In genomic region chr12:104637046-104638032, GRCm38 (mm10) we compare ENCODE assay signal across 9 mouse cellular contexts.
DNase-seq lines count a peak whose midpoint lies in the region; ATAC-seq lines count a peak whose summit lies in the region.
"Had no signal": no experiment of that assay in that cellular context is flagged by ENCODE, and none has a peak within 500 bp of the region (broad histone marks: within the 10 kb centered on the region; RNA-seq: fewer than 3 reads in every experiment).

No protein-coding gene starts in this region.

- H3K4me3 ChIP-seq in lung, embryonic 15.5 days = no peak overlapping the region
- H3K4me3 ChIP-seq in forebrain, embryonic 12.5 days (replicated peaks) = no peak overlapping the region
- no peak overlapping the region for H3K4me3 ChIP-seq in limb, embryonic 12.5 days (replicated peaks)

- no peak for ATAC-seq in lung, embryonic 15.5 days (ENCODE audit: borderline replicate concordance, extremely low read depth, low FRiP score, low TSS enrichment)
- ATAC-seq in forebrain, embryonic 12.5 days (ENCODE audit: low FRiP score) = peak; percentile 83
- 0 out of 2 replicates have a peak, but pooled peaks have one; percentile 32 for ATAC-seq in limb, embryonic 12.5 days (ENCODE audit: insufficient number of reproducible peaks, insufficient read depth, low FRiP score, low TSS enrichment, low read depth)

- no peaks in the 10 kb centered on the region for H3K9me3 ChIP-seq in lung, embryonic 15.5 days
- no peaks in the 10 kb centered on the region for H3K9me3 ChIP-seq in forebrain, embryonic 12.5 days
- H3K9me3 ChIP-seq in limb, embryonic 12.5 days = peaks cover 6% of the 10 kb centered on the region; the same call in 1 of the 2 replicates

- no peak for DNase-seq in lung, postnatal 10 days
- peak; percentile 39 for DNase-seq in retina, postnatal 1 day
- DNase-seq in adrenal gland, adult (ENCODE audit: inconsistent age in 2 of 2, low spot score in 1 of 2) = no peak
- DNase-seq in yolk sac, embryonic 10.5 days (ENCODE audit: low spot score) = no peak
- DNase-seq in adrenal gland, postnatal 10 days = no peak
- DNase-seq: right cerebral cortex, postnatal 25 days had no signal

- H3K36me3 ChIP-seq in lung, embryonic 15.5 days = no peaks in the 10 kb centered on the region
- H3K36me3 ChIP-seq in forebrain, embryonic 12.5 days (replicated peaks) = no peaks in the 10 kb centered on the region
- no peaks in the 10 kb centered on the region for H3K36me3 ChIP-seq in limb, embryonic 12.5 days

- H3K27ac ChIP-seq in lung, embryonic 15.5 days = no peak overlapping the region
- H3K27ac ChIP-seq in forebrain, embryonic 12.5 days = no peak overlapping the region
- H3K27ac ChIP-seq in limb, embryonic 12.5 days = no peak overlapping the region

- peaks cover 28% of the 10 kb centered on the region; the same call in 1 of the 2 replicates for H3K27me3 ChIP-seq in lung, embryonic 15.5 days
- H3K27me3 ChIP-seq in forebrain, embryonic 12.5 days = peaks cover 40% of the 10 kb centered on the region
- H3K27me3 ChIP-seq in limb, embryonic 12.5 days = peaks cover 54% of the 10 kb centered on the region

- 4% methylated on average over 33 of the region's 33 CpGs for WGBS in lung, embryonic 15.5 days
- 11% methylated on average over 33 of the region's 33 CpGs for WGBS in forebrain, embryonic 12.5 days
- 3% methylated on average over 33 of the region's 33 CpGs for WGBS in limb, embryonic 12.5 days

- no peak overlapping the region for H3K9ac ChIP-seq in lung, embryonic 15.5 days
- no peak overlapping the region for H3K9ac ChIP-seq in forebrain, embryonic 12.5 days
- H3K9ac ChIP-seq in limb, embryonic 12.5 days (replicated peaks) = no peak overlapping the region

- H3K4me1 ChIP-seq in lung, embryonic 15.5 days = peaks cover 25% of the 10 kb centered on the region
- peaks cover 23% of the 10 kb centered on the region for H3K4me1 ChIP-seq in forebrain, embryonic 12.5 days
- peaks cover 46% of the 10 kb centered on the region for H3K4me1 ChIP-seq in limb, embryonic 12.5 days (replicated peaks)

- H3K4me2 ChIP-seq in lung, embryonic 15.5 days = peak overlapping the region; percentile 19
- peak overlapping the region; percentile 36 for H3K4me2 ChIP-seq in forebrain, embryonic 12.5 days
- H3K4me2 ChIP-seq in limb, embryonic 12.5 days = peak overlapping the region; percentile 42
